Mouse (Mus musculus): ENCODE measurements around the gene Zbtb18.

- no peak for TF ChIP-seq CTCF (IDR thresholded peaks at IDR 0.05)
- no peak for TF ChIP-seq EP300 (IDR thresholded peaks at IDR 0.05)
Measured at GRCm38 (mm10) chr1:177457981-177458380, 15.8 kb downstream of the Zbtb18 start.
